Mouse (Mus musculus) kidney, postnatal 36 days (tissue): ENCODE measurements around the gene Ppip5k2.

ENCODE experiments used
- DNase-seq, 2 experiments: peaks; one replicate each; pipeline ENCODE4 v3.0.0; 2021 to 2022; ENCODE audit warnings: mixed read lengths in 2 of 2

Gene Ppip5k2

DNA sequence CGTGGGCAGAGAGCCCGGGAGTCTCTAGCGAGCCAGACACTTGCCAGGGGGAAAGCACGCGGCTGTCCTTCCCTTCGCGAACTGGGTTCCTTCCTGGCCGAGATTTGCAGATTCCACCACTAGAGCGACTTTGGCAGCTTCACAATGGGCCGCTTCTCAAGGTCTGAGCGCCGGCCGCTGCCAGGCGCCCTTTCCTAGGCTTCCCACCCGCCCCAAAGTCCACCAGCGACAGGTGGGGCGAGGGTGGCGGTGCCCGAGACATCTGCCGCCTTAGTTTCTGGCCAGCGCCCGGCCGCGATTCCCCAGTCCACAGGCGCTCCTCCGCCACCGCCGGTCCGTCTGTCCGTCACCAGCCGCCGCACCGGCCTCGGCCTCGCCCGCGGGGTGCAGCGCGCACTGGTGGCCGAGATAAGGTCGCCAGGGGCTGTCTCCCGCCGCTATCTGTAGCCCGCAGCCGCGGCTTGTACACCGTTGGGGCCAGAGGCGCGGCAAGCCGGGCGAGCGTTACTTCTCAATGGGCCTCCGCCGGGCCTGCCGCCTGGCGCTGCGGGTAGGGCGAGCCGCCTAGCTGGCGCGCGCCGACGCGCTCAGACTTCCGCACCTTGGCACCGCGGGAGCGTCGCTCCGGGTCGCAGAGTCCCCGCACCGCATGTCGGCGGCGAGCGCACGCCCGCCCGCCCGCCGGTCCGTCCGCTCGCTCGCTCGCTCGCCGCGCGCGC is 109.4 kb downstream of the Ppip5k2 start:
- peak; percentile 78 to 82 for DNase-seq

DNA sequence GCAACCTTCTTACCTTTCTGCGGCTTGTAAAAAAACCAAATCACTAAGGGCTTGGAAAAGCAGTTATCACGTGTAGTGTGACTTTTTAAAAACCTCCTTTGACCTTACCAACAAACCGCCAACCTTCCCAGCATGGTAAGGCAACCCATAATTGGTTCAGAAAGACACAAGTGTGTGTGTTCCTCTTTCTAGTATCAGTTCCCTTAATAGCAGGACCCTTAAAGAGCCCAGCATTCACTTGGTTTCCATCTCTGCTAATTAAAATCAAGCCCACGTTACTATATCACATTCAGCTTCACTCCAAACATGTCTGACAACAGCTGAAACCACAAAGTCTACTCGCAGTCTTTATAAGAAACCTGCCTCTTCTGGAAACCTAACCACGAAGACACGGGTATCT is 110.8 kb downstream of the Ppip5k2 start:
- peak in 1 of 2 experiments; percentile 11 for DNase-seq

DNA sequence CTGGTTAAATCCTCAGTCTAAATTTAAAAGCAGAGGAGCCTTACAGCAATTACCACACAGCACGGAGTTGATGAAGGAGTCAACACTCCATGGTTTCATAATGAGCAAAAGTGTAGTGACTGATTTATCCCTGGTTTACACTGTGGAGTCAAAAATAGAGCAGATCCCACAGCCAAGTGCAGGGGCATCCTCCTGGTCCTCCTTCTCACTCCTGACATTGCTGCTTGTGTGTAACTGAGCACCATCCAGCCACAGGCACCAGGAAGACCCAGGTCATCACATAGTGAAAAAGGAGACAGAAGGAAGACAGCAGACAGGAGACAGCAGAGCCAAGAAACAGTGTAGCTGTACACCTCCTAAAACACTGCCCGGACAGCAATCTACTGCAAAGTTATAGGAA is 112.4 kb downstream of the Ppip5k2 start:
- no peak for DNase-seq

DNA sequence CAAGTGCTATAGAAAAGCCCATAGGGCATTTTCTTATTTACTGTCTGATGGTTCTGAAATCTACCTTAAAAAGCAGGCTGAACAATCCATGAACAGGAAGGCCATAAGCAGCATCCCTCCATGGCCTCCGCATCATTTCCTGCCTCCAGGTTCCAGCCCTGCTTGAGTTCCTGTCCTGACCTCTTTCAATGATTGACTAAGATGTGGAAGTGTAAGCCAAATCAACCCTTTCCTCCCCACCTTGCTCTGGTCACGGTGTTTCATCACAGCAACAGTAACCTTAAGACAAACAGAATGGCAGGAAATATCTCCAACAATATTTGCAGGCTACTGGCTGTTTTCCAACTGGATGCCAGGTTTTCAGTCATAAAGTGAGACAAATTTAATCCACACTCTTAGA is 113.0 kb downstream of the Ppip5k2 start:
- peak; percentile 43 to 69 for DNase-seq
